Mouse (Mus musculus): ENCODE measurements around the gene Higd2a.

Gene Higd2a

GRCm38 (mm10) chr13:54589996-54590951 is at the start of gene Higd2a, which contains the start of gene Nop16:
TSS of gene Higd2a (plus strand) at chr13:54590207.
TSS of gene Nop16 (minus strand) at chr13:54590090.
- DNase-seq (ENCODE audit: low spot score in 2 of 2): peak; percentile 91 to 93

DNA sequence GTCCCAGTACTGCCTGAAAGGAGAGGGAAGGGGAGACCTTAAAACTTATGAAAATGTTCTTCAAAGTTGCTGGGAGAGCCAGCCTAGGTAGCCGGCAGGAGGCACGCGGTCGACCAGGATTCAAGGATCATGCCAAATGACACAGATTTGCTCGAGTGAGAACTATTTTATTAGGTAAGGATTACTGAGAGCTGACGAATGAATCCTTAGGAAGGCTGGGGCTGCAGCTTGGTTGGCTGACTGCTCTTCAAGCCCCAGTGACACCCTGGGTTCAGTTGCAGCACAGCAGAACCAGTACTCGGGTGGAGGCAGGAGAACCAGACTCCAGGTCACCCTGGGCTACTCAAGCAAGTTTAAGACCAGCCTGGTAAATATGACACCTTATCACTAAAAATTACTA is 42.0 kb upstream of the Higd2a start:
- DNase-seq (ENCODE audit: low spot score in 2 of 2): no peak

DNA sequence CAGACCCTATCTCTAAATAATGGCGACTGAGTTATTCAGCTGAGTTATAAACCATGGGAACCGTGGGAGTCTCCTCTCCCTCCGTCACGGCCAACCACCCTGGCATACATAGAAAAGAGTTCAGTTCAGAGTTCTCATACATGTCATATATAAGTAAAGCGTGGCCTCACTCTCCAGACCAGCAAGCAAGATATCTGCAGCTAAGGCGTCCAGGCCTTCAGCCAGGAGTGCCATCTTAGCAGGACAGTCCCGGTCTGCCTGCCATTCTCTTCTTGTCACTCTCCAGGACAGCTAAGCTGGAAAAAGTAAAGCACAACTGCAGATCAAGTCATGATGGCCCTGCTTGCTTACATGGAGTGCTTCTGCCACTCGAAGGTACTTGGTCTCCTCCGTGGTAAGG is 33.8 kb upstream of the Higd2a start:
- no peak for DNase-seq (ENCODE audit: low spot score in 2 of 2)

DNA sequence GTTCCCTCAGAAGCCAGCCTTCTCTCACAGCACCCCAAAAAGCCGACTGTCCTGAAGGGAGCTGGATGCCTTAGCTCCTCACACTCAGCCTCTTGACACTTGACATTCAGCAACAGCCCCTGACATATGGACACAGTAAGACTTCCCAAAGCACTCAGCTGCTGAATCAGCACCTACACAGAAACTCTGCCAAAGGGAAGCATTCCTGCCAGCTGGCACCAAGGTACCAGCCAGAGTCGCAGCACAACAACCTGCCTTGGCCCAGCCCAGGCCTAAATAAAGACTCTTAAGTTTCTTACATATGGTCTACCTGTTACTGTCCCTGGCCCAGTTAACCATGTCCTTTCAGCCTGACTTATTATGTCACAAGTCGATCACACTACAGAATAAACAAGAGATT is 33.2 kb upstream of the Higd2a start:
- no peak for DNase-seq (ENCODE audit: low spot score in 2 of 2)

DNA sequence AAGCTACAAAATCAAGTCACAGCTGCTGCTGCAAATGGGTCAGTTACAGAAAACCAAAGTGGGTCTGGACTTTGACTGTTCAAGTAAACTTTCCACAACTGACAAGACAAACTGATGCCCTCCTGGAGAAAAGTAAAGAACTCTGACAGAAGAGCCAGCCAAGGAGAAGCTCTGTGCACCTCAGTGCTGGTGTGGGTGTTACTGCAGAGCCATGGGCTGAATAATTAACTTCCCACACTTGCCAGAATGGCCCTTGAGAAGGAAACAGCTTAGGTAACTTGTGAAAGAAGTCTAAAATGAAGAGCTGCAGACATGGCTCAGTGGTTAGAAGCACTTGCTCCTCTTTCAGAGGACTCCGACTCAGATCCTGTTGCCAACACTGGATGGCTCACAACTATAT is 32.4 kb upstream of the Higd2a start:
- no peak for DNase-seq (ENCODE audit: low spot score in 2 of 2)

DNA sequence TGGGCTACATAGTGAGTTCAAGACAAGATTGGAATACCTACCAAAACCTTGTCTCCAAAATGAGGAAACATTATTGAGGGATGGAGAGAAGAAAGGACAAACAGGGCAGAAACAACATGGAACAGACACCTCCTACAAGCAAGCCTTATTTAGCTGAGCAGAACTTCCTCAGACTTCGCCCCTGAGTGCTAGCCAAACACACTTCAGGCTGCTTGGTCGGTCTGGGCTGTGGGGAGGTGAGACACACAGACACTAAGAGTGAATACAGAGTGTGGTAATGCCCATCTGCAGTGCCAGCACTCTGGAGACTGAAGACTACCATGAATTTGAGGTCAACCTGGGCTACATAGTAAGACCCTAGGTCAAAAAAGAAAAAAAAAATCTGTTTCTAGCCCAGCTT is 30.4 kb upstream of the Higd2a start:
- no peak for DNase-seq (ENCODE audit: low spot score in 2 of 2)

DNA sequence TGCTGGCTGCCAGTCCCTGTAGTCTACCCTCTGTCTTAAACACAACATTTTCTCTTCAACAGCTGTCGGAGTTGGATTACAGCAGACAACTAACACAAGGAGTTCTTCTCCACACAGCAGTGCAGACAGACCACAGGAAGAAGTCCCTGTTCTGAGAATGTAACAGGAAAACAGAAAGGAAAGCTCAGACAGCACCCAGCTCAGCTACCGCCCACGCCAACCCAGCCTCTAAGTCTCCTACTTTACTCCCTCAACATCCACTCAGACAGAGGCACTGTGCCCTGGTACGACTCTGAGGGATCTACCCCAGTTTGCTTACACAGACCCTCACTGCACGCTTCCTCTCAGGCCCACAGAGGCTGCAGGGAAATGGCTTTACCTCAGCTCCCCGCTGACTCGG is 29.4 kb upstream of the Higd2a start:
- no peak for DNase-seq (ENCODE audit: low spot score in 2 of 2)

GRCm38 (mm10) chr13:54562562-54562961 is 27.4 kb upstream of the Higd2a start:
- no peak for DNase-seq (ENCODE audit: low spot score in 2 of 2)

DNA sequence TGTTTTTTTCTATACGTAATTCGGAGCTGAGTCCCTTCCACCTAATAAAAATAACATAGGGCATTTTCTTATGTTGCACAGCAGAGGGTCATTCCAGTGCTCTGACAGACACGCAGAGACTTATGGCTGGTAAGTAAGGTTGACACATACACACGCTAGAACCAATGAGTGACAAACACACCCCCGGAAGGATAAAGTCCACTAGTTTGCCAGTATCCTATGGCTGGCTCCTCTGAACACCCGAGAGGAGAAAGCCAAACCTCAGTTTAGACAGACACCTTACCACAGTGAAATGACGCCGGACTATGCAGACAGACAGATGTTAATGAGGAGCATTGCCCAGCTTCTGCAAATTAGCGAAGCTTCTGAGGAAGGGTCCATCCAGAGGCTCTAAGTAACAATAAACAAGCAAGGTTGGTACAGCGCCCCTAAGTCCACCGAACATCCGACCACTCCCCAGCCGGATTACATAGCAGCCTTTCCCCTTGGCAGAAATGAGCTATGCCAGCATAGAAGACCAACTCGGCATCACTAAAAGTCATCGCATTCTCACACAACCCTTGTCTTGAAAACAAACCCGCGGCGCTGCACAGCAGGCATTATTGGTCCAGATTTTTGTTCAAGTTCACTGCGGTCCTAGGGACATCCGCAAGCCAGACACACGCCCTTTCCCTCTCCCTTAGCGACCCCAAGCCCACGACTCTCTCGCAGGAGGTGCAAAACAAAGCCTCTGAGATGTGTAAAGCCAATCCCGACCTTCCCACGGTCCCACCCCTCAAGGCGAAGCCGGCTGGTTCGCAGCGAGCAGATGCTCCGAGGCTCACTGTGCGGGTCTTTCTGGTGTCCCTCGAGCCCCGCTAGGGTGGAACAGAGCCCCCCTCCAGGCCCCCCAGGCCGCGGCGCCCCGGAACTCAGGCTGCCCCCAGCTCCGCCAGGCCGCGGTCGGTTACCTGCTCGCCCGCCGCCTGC is 25.5 kb upstream of the Higd2a start:
- DNase-seq (ENCODE audit: low spot score in 2 of 2): no peak

- DNase-seq (ENCODE audit: low spot score in 2 of 2): peak; percentile 93 to 95
Measured at GRCm38 (mm10) chr13:54565201-54565581, 24.8 kb upstream of the Higd2a start, which contains the start of gene 4833439L19Rik. TSS of gene 4833439L19Rik (minus strand) at chr13:54565435.

DNA sequence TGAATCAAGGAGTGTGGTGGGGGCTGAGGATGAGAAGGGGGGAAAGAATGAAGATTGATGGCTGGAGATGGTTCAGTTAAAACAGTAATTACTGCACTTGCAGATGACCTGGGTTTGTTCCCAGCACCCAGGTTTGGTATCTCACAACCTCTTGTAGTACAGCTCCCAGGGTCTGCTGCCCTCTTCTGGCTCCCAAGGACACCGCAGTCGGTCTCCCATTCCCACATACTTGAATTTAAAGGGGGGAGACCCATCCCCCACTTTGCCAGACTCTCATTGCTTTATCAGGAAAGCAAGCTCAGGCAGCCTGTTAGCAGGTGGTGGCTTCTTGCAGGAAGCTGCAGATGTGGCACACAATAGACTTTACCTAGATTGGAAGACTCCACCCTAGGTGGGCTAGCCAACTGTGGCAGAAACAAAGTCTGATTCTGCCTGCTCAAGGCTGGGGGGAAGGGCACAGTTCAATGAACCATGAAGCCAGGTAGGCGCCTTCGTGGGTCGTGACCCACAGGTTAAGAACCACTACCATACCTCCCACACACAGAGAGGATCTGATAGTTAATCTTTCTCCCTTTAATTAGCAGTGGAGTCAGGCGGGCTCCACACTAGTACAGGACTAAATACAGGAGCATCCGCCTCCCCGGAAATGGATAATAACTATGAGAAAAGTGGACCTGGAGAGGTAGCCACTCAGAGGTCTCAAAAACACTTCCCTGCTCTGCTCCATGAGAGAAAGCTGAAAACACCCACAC is 24.2 kb upstream of the Higd2a start:
- peak; percentile 45 to 57 for DNase-seq (ENCODE audit: low spot score in 2 of 2)

DNA sequence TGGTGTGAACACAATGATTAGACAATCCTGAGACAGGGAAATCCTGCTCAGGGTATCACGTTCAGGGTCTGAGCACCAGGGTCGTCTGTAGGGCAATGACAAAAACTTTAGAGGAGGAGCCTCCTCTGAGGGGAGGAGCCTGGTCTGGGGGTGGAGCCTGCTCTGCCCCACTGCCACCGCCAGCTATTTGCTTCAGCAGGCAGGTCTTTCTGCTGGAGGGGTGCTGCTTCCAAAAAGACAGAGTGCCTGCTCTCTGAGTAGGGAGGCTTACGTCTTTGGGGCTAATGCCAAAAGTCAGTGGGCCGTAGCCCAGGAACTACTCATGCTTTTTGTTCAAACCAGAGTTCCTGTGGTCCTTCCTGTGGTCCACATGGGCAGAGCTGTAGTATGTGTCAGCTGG is 21.6 kb upstream of the Higd2a start:
- no peak for DNase-seq (ENCODE audit: low spot score in 2 of 2)

DNA sequence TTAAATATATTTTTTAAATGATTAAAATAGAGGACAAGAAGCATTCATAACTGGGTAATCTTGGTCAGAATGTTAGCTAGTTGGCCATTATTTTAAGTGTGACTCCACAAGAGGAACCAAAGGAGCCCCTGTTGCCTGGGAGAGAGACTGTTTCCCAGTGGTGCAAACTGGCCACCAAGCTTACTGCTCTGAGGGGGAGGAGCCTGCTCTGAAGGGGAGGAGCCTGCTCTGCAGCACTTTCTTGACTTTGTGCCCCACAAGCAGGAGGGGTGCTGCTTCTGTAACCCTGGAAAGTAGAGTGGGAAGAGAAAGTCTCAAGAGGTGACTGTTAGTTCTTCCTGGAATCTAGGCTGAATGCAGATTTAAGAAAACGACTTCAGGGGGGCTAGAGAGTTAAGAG is 20.7 kb upstream of the Higd2a start:
- no peak for DNase-seq (ENCODE audit: low spot score in 2 of 2)

DNA sequence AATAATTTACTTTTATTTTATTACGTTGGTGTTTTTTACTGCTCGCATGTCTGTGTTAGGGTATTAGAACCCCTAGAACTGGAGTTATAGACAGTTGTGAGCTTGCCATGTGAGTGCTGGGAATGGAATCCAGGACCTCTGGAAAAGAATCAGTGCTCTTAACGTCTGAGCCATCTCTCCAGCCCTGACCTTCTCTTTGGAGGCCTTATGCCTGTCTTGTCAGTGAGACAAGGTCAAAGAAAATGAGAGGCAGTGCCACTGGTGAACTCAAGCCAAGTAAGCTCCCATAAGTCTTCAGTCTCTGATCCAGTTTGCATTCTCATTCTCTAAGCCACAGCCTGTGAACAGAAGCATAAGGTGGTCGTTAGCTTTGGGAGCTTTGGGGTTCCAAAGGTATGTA is 19.3 kb upstream of the Higd2a start:
- DNase-seq (ENCODE audit: low spot score in 2 of 2): no peak

DNA sequence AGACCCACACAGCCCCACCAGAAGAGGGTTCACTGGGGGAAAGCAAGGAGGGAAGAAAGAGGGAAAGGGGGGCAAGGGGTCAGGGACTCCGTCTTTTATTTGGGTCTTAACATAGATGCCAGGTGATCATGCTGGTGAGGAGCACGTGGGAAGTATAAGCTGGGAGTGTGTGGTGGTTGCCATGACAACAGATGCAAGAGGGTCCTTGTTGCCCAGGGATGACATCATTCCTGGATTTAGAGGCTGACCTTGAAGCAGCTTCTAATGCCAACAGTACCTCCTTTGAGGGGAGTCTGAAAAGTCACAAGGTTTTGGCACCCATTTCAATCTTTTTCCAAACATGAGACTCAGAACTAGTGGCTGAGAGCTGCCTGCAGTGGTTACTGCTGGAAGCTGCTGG is 18.4 kb upstream of the Higd2a start:
- no peak for DNase-seq (ENCODE audit: low spot score in 2 of 2)

DNA sequence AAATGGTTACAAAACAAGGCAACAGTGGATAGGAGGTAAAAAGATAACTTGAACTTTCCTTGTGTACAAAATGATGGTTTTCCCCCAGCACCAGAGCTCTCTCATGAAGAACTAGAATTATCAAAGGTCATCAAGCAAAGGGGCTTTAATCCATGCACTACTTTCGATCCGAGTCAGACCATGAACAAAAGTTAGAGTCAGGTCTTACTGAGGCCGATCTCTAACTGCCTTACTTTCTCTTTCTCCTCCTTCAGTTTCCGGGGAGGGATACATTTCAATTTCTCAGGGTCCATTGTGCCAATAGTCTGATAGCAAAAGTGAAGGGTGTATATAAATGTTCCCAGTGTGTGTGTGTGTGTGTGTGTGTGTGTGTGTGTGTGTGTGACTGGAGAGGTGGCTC is 17.4 kb upstream of the Higd2a start:
- no peak for DNase-seq (ENCODE audit: low spot score in 2 of 2)

GRCm38 (mm10) chr13:54574854-54575481 is 15.0 kb upstream of the Higd2a start, which contains the start of gene Arl10:
TSS of gene Arl10 (plus strand) at chr13:54575015.
- DNase-seq (ENCODE audit: low spot score in 2 of 2): peak; percentile 47 to 50

DNA sequence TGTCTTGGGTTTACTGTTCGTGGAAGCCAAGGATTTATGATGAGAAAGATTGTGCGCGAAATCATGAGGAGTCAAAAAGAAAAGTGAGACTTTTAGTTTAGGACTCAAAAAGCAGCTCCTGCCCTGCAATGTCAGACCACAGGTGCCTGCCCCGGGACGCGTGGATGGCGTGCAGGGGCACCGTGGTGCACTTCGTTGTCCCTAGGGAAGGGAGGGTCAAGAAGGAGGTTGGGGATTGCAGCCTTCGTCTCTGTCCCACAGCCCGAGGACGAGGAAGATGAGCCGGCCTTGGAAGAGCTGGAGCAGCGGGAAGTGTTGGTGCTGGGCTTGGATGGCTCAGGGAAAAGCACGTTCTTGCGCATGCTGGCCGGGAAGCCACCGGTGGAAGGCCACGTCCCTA is 14.5 kb upstream of the Higd2a start:
- DNase-seq (ENCODE audit: low spot score in 2 of 2): no peak

DNA sequence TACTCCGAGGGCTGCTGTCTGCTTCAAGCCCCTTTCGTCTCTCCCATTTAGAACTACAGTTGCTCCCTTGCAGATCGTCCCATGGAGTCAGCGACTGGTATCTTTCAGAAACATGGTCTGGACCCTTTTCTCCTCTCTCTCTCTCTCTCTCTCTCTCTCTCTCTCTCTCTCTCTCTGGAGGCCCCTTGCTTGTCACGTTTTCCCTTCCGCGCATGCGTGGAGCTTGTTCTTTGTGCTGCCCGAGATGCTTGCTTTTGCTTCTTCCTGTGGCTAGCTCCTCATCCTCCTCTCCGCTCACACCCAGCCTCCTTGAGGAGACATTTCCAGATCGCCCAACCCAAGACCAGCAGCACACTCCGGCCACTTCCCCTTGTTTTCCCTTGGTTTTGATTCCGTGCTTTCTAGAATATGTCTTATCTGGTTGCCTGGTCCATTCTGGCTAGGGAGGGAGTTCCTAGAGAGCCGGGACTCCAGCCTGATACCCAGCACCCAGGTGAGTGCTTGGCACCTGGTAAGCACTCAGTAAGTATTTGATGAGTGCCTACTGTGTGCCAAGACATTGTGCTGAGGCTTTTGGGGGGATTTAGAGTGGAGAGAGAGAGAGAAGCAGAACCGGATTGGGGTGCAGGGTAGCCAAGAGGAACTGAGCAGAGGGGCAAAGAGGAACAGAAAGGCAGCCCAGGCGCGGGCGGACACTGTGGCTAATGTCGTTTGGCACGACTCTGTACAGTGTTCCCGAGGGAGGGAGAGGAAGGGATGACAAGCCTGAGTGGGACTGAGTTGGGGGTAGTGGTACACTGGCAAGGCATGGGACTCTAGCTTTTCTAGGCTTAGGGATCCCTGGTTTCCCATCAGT is 12.1 kb upstream of the Higd2a start:
- DNase-seq (ENCODE audit: low spot score in 2 of 2): no peak

GRCm38 (mm10) chr13:54581385-54581784 is 8.6 kb upstream of the Higd2a start:
- no peak for DNase-seq (ENCODE audit: low spot score in 2 of 2)

Data from thymus, postnatal 10 days (tissue).